In the genomic region with DNA sequence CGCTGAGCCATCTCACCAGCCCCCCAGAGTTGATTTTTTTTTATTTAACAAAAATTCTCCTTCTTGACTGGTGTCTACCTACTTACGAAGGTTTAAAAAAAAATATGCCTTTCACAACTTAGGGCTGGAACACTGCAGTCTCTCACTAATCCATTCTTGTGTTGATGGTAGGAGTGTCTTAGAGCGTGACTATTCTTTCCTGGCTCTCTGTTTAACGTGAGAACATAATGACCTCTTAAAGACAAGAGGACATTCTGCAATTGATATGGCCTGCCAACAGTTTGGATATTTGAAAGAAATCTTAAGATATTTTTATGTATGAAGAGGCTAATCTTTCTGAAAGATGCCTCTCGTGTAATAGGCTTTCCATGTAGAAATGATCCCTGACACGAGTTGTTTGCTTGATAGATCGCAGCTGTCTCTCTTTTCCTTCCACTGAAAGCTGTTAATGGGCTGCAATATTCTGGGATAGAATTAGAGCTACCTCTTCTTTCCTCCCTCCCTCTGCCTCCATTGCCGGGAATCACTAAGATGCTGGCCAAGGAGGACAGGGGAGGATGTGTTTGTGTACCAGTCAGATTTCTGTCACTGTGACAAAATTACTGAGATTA, we compare ENCODE assay signal across 13 mouse cellular contexts.
"Had no signal": no experiment of that assay in that cellular context is flagged by ENCODE, and none has a peak within 500 bp of the region (broad histone marks: within the 10 kb centered on the region; RNA-seq: fewer than 3 reads in every experiment).

No protein-coding gene starts in this region.

- H3K27ac ChIP-seq: hindbrain, postnatal 0 days; liver, embryonic 15.5 days; macrophage; midbrain, embryonic 15.5 days; neural tube, embryonic 13.5 days had no signal

- DNase-seq: kidney, adult 11 months; left cerebral cortex, postnatal 4 days; retina, postnatal 1 day; right cerebral cortex, postnatal 4 days; spleen, adult 18-20 months; thymus, adult 18-20 months; thymus, postnatal 14 days had no signal

- H3K4me1 ChIP-seq: liver, embryonic 15.5 days; megakaryocyte, embryonic 14.5 days; midbrain, embryonic 15.5 days; neural tube, embryonic 13.5 days had no signal

- H3K4me3 ChIP-seq: liver, embryonic 15.5 days; megakaryocyte, embryonic 14.5 days; midbrain, embryonic 15.5 days; neural tube, embryonic 13.5 days had no signal

- H3K36me3 ChIP-seq: liver, embryonic 15.5 days; midbrain, embryonic 15.5 days; neural tube, embryonic 13.5 days had no signal

- H3K27me3 ChIP-seq: liver, embryonic 15.5 days; midbrain, embryonic 15.5 days; neural tube, embryonic 13.5 days had no signal
